Mouse (Mus musculus) CD4-positive helper T cell, adult 2 months (primary cell): ENCODE measurements at regions not wholly inside any gene's neighbourhood (a gene's known extent, or its start where the extent isn't known, plus 50 kb on each side); places are given as distances from the start of the nearest gene placed in this dataset.
"Not testable (repeated sequence)": the region's sequence is repeated elsewhere in the genome, so short reads cannot be mapped to it uniquely, and the experiment has no call there.

Source experiments
- DNase-seq: peaks from one replicate; pipeline ENCODE4 v3.0.0-alpha.2; 2012; ENCODE audit warnings: low read depth, missing footprints, low spot score

DNA sequence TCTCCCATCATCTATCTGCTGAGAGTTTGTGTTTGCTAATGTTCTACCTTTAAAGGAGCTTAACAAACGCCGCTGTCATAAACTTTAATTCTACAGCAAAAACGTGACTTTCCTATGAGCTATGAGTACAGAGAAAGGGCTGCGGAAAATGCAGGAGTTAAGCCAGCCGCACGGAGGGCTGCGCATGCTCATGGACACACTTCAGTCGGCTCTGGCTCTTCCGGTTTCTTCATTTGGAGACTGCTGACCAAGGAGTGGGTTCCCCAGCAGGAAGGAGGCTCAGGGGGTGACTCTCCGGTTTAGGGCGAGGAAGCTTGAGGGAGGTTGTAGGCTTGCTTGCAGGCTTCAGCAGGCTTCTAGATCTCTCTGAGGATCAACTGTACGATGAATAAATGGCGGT is 59.3 kb downstream of the Sox2 start:
- DNase-seq: no peak

DNA sequence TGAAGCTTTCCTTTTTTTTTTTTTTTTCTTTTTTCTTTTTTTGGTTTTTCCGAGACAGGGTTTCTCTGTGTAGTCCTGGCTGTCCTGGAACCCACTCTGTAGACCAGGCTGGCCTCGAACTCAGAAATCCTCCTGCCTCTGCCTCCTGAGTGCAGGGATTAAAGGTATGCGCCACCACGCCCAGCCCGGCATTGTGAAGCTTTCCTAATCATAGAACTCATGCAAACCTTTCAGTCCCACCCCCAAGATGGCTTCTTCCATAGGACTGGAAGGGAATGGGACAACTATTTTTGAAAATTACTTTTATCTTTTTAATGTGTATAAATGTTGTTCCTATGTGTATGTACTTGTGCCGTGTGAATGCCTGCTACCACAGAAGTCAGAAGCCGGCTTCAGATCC is 61.9 kb downstream of the Sox2 start:
- DNase-seq: not testable (repeated sequence)

DNA sequence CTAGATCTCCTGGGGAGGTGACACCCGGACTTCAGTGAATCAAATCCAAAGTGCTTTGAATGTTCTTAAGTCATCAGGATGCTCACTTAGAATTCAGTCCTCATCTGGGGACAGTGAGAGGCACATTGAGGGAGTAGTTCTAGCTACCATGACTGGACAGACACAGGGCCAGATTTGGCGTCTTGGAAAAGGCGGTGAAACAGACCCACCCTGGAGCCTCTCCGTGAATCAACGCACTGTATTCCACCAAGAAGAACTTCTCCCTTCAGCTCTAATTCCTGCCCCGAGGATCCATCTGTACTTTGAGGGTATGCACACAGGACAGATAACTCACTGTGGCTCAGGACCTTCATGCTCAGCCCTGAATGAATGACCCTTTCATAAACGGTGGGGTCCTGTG is 72.3 kb downstream of the Sox2 start:
- DNase-seq: no peak

DNA sequence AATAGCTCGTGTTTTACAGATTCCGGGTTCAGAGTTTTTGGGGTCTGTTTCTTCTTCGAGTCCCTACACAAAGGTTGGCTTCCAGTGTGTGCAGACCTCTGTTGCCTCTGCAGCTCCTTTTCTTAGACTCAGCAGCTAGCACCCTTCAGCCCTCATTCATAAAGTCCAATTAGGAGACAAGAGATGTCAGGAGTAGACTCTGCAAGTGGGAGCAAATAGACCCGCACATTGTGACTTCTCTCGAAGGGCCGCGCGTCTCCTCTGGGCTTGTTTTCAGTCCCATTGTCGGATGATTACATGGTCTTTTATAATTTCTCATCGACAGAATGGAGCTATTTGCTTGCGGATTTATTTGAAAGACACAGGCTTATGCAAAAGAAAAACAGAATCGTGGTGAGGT is 76.8 kb downstream of the Sox2 start:
- DNase-seq: no peak

DNA sequence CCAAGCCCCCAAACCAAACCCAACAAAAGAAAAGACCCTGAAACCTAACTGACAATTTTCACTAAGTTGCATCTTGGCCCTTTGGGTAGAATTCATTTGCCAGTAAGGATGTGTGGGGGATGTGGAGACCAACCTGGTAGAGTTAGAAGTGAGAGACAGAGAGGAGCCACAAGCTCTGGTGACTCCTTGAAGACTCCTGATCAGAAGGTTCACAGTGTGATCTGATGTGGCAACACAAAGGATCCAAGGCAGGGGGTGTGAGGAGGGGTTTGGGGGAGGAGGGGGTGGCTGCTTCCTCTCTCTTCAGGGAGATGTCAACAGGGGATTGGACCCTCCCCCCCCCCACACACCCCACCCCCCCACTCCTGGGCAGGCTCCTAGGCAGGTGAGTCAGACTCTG is 78.1 kb downstream of the Sox2 start:
- no peak for DNase-seq

DNA sequence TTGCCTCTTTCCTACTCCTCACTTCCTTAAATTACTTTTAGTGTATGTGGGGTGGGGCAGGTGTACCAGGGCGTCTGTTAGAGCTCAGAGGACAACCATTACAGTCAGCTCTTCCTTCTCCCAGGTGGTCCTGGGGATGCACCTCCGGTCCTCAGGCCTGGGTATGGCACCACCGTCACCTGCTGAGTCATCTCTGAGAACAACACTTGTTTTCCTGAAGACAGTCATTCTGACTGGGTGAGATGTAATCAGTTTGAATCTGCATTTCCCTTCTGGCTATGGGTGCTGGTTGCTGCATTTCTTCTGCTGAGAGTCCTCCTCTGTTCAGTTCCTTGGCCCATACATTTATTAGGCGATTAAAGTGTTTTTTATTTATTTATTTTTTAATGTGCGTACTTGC is 84.8 kb downstream of the Sox2 start:
- no peak for DNase-seq

DNA sequence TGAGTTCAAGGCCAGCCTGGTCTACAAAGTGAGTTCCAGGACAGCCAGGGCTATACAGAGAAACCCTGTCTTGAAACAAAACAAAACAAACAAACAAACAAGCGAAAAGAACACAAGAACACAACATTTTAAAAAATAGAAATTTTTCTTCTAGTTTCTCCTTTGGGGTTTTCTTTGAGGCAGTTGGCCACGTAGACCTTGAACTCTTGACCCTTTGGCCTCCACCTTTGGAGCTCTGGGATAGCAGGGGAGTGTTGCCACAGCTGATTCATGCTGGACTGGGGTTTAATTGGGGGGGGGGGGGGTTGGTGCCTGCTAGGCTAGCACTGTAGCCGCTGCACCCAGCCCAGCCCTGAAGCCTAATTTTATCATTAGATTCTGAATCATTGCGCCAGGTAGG is 87.8 kb downstream of the Sox2 start:
- DNase-seq: no peak

DNA sequence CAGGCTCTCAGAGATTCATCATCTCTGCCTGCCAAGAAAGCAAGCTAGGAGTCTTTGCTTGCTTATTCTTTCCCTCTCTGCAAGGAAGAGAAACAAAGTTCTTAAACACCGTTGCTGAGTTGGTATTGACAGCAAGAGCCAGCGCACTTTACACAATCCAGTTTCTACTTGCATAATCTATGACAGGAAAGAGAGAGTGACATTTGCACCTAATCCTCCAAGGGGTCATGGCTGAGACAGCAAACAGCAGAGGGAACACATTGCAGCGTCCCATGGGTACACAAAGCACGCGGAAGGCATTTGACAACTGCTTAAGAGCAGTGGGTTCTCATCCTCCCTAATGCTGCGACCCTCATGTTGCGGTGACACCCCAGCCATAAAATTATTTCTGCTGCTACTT is 88.7 kb downstream of the Sox2 start:
- no peak for DNase-seq

DNA sequence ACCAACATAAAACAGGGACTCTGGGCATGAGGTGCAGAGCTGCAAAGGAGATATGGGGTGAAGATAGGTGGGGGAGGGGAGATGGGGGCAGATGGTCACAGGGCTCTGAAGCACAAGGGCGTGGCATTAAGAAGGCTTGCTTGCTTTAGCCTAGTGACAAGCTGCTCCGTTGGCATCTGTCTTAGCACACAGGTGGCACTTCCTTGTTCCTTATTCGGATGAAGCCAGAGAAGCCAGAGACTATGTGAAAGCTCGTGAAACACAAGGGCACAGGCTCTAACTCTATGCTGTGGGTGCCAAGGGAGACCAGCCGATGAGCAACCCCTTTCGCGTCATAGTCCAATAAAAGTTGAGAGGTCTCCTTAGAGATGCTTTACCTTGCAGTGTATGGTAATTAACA is 89.5 kb downstream of the Sox2 start:
- DNase-seq: no peak

DNA sequence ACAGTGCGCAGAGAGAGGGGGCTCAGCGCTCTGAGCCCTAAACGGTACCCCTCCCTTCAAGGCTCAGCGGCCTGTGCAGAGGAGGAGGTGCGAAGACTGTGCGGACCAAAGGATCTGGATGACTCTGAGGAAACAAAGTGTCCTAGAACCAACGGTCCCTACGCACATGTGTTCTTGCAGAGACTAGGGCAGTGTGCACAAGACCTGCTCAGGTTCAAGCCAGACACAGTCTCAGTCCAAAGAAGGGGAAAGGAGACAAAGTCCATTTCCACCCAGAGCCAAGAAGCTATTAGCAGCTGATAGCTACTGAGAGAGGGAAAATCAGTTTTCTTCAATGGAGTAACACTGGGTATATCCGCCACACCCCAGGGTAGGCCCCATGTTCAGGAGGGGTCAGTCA is 89.9 kb downstream of the Sox2 start:
- no peak for DNase-seq

DNA sequence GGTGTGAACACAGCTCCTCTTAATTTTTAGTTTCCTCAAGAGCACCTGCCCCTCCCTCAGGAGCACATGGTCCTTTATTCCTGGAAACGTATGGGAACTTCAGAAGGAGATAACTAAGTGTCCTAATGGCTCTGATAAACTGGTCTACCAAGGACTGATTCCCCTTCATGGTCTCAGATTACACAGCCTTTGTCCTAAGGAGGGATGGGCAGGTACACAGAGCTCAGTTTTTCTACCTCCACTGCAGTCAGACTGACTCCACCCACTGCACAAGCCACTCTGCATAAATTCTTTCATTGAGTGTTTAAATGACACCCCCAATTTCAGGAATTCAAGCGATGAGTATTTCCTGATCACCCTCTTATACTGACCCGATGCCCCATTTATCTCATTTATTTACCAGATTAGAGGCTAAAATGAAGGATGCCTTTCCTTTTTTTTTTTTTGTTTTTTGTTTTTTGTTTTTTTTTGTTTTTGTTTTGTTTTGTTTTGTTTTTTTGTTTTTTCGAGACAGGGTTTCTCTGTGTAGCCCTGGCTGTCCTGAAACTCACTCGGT is 95.1 kb downstream of the Sox2 start:
- DNase-seq: no peak

DNA sequence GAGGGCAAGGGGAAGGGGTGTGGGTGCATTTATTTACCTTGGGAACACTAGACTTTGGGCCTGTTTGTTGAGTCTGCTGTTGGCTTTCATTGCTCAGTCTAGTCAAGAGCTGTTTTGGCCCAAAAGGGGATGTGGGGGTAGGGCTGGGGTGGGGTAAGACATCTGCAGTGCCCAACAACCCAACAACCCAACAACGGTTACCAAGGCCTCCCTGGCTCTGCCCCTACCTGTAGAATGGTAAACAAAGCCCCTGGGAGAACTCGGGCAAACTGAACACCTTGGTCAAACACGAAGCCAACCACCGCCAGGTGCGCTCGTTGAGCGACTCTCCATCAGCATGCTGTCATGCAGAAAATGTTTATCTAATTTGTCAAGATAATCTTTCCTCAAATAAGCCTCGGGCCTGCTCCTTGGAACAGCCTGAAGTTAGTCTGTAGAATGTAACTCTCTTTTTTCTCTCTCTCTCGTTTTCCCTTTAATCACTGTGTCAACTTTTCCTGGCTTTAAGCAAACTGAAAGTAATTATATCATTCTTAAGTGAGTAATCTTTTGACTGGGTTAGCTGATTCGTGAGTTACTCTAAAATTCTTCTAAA is 97.4 kb downstream of the Sox2 start:
- no peak for DNase-seq

DNA sequence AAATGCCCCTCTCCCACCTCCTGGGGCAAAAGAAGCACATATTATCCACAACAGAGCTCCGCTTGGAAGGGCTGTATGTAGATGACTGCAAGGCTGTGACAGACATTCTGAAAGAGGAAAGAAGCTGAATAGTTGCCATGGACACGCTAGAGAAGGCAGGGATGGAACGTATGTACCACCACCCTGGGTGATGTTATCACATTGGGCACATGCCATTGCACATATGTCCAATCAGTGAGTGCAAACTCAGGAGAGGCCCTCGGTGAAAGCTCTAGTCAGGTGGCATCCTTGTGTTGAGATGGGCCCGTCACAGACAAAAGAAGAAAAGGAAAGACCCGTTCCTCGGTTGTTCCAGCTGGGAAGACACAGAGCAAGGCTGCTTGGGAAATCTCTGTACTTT is 99.8 kb downstream of the Sox2 start:
- no peak for DNase-seq

DNA sequence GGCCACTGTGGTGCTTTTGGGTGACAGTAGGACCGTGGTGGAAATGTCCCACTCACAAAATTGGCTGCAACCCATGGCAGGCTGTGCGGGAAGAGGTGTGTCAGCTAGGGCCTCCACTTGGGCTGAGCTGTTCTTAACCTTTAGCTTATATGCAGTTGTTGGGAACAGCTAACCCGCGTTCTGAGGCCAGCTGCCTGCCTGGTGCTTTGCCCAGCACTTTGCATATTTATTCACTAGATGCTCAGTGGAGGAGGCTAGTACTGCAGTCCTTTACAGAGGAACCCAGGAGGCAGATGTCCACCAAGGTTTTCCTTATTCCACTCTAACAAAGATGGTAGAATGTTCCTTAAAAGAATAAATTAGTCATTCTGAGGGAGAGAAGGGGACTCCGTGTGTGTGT is 101.3 kb downstream of the Sox2 start:
- no peak for DNase-seq

DNA sequence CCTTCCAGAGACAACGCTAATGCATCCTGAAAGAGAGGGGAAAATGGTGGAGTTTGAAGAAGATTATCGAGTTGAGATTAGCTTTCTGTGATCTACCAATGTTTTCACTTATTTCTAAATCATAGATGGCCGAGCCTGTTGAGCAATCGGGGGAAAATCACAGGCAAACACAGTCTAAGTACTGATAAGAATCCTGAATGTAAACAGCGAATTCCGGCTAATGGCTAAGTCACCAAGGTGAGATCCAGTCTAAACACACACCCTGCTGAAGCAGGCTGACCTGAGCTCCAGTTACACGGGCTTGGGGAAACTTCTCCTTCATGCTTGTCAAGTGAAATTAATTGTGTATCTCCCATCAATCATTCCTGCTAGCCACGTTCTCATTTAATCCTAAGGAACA is 103.4 kb downstream of the Sox2 start:
- DNase-seq: no peak

DNA sequence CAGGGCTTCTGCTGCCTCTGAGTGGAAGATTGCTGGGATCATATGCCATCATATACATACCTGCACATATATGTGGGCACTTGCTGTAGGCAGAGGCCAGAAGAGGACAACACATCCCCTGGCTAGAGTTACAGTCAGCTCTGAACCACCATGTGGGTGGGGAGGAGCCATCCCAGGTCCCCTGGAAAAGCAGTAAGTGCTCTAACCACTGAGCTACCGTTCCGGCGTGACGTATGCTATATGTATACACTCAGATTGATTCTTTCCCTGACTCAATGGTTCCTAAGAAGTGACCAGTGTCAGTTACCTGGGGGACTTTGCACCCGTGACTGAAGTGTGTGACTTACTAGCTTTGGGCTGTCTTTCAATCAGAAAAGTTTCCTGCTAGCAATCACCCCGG is 104.6 kb downstream of the Sox2 start:
- no peak for DNase-seq

DNA sequence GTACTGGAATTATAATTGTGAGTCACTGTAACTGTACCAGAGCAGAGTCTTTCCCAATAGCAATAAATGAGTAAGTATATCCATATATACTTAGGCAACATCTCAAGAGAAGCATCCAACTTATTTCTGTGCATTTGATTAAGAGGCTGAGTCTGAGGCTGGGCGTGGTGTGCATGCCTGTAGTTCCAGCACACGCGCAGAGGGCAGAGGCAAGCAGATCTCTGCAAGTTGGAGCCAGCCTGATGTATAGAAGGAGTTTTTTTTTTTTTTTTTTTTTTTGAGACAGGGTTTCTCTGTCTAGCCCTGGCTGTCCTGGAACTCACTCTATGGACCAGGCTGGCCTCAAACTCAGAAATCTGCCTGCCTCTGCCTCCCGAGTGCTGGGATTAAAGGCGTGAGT is 105.1 kb downstream of the Sox2 start:
- DNase-seq: not testable (repeated sequence)

DNA sequence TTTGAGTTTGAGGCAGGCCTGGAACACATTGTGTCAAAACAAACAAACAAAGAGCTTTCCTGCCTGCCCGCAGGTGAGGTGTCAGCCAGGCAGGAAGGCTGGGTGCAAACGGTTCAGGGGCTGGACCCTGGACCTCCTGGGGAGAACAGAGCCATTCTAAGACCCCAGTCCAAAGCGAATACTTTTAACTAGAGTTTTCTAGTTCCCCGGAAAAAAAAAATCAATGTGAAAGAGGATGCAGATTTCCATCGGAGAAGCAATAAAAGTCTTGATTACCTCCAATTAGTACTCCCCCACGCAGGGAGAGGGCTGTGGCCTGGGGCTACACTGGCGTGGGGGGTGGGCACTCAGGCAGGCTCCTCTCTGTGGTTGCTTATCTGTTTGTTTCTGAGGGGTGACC is 106.4 kb downstream of the Sox2 start:
- no peak for DNase-seq

DNA sequence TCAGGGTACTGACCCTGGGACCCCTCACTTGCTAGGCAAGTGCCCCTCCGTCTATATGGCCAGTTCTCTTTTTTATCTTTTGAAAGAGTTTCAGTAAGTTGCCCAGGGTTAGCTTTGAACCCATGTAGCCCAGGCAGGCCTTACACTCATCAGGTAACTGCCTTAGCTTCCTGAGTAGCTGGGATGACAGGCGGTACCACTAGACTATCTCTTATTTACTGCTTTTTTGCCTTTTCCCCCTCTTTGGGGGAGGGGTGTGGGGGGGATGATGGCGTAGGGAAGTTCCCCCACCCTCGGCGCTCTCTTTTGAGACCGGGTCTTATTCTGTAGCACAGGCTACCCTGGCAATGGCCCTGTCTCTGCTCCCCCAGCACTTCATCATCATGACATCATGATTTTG is 106.9 kb downstream of the Sox2 start:
- DNase-seq: no peak

DNA sequence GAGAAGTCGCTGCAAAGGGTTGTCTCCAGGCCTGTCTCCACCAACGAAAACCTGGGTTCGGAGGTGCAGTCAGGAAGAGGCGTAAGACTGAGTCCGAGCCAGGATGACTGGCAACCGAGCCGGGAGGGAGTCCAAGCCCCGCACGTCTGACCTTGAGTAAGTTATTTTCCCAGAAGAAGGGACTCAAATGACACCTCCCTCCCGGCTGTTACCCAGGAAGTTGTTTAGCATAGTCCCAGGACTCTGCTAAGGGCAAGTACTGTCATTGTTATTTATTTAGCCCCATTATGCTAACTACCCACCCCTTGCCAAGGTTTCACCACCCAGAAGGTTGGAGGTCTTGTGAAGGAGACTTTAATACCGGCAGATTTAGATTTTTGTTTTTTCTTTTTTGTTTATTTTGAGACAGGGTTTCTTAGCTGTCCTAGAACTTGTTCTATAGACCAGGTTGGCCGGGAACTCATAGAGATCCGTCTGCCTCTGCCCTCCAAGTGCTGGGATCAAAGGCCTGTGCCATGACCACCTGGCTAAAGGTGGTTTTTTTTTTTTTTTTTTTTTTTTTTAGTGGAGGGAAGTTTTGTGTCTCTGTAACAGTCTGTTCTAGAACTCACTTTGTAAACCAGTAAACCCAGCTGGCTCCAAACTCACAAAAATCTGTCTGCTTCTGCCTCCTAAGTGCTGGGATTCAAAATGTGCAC is 107.8 kb downstream of the Sox2 start:
- DNase-seq: no peak

DNA sequence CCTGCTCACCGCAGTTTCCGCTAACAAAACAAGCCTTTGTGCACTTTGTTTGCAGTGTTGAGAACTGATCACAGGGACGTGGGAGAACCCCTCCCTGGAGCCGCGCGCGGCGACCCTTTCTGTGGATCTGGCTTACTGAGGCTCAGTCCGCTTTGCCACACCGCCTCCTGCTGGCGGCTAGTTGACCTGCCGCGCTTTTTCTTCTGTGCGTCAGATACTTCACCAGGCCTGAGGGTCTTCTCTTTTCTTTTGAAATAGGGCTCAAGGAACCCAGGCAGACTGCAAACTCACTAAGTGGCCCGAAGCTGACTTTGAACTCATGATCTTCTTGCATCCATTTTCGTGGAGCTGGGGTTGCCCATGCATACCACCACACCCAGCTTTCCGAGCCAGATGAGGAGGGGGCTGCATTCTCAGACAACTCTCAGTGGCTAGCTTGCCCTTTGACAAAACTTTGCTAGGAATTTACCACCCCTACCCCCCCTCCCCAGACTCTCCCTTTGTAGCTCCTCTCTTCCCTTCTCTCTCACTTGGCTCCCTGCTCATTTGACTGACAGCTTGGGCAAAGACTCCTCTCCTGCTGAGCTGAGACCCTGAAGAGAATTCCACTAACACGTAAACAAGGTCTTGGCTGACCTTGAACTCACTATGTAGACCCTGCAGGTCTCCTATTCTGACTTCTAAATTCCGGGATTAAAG is 109.9 kb downstream of the Sox2 start:
- DNase-seq: no peak

DNA sequence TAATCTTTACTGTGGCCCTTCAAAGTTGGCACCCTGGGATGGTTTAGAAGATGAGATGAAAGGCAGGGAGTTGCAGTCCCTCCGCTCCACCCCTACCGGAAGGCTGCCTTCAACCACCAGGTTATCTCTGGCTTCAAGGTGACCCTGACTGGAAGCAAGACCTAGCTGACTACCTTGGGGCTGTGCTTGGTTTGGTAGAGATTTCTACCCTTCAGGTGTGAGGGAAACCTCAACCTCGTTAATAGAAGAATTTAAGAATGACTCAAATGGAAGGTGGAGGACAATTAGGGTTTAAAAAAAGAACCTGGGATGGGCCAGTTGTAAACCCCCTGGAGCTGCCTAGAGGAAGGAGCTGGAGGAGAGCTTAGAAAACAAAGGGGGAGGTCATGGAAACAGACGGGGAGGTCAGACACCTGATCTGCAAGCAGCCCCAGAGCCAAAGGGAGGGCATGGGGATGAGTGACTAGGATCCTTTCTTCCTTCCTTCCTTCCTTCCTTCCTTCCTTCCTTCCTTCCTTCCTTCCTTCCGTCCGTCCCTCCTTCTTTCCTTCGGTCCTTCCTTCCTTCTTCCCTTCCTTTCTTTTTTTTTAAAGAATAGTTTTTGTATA is 111.1 kb downstream of the Sox2 start:
- DNase-seq: no peak

DNA sequence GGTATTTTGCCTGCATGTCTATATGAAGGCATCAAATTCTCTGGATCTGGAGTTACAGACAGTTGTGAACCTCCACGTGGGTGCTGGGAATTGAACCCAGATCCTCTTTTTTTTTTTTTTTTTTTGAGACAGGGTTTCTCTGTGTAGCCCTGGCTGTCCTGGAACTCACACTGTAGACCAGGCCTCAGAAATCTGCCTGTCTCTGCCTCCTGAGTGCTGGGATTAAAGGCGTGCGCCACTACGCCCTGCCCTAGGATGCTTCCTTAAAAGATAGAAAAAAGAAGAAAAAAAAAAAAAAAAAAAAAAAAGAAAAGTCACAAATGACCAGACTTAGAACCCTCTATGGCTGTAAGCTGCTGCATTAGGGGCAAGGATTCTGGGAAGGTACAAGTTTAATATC is 111.6 kb downstream of the Sox2 start:
- no peak for DNase-seq
